Mouse (Mus musculus) gastrocnemius, adult 18-20 months (tissue): ENCODE results near the gene Krt86. TPM values are rescaled to one million over a fixed set of nuclear protein-coding genes. Genes with fewer than 3 reads are reported as not detected.

ENCODE experiments used
- DNase-seq: peaks from one replicate; pipeline ENCODE4 v3.0.0; 2021; ENCODE audit warnings: low spot score
- long read RNA-seq, 2 experiments: library from polyadenylated mRNA; stranded (forward); transcript quantifications; one replicate each; pipeline ENCODE4 v2.0.0; 2021
- total RNA-seq, 2 experiments: library from RNA; stranded (reverse); gene quantifications; 2 replicates each; pipeline ENCODE4 v1.2.3; 2021

Krt86 gene
- total RNA-seq, result not detected
- long read RNA-seq, experiment 1, result 0 reads
- long read RNA-seq, experiment 2, result 0 reads

GRCm38 (mm10) chr15:101472952-101473528 lies at the start of gene Krt86:
Gene Krt86 (plus strand): TSS chr15:101473478.
- no peak for DNase-seq

- no peak for DNase-seq
These were observed 48.4 kb upstream of the Krt86 start for GRCm38 (mm10) chr15:101424914-101425313.

- DNase-seq, result no peak
These were observed 36.7 kb upstream of the Krt86 start for GRCm38 (mm10) chr15:101436611-101437010.

- DNase-seq, result no peak
These were observed 34.7 kb upstream of the Krt86 start, which contains the start of gene Krt87 for GRCm38 (mm10) chr15:101438555-101438954. Gene Krt87 (minus strand): TSS chr15:101438804.

GRCm38 (mm10) chr15:101440837-101441236 lies 32.4 kb upstream of the Krt86 start:
- DNase-seq, result no peak

GRCm38 (mm10) chr15:101446572-101446971 lies 26.7 kb upstream of the Krt86 start:
- DNase-seq, result peak; percentile 6

GRCm38 (mm10) chr15:101447444-101447843 lies 25.8 kb upstream of the Krt86 start, which contains the start of gene Krt88:
Gene Krt88 (plus strand): TSS chr15:101447744.
- no peak for DNase-seq

- peak; percentile 75 for DNase-seq
These were observed 20.1 kb upstream of the Krt86 start for GRCm38 (mm10) chr15:101453093-101453736.

- no peak for DNase-seq
These were observed 18.5 kb upstream of the Krt86 start for GRCm38 (mm10) chr15:101454774-101455173.

- DNase-seq, result no peak
These were observed 18.0 kb upstream of the Krt86 start for GRCm38 (mm10) chr15:101455292-101455691.

- no peak for DNase-seq
These were observed 17.4 kb upstream of the Krt86 start for GRCm38 (mm10) chr15:101455891-101456290.

- DNase-seq, result peak; percentile 22
These were observed 14.8 kb upstream of the Krt86 start for GRCm38 (mm10) chr15:101458361-101458930.

GRCm38 (mm10) chr15:101459283-101459682 lies 14.0 kb upstream of the Krt86 start:
- no peak for DNase-seq

GRCm38 (mm10) chr15:101463651-101464050 lies 9.6 kb upstream of the Krt86 start, which contains the start of gene Krt81:
Gene Krt81 (minus strand): TSS chr15:101463751.
- no peak for DNase-seq

- no peak for DNase-seq
These were observed 4.2 kb upstream of the Krt86 start for GRCm38 (mm10) chr15:101469093-101469492.

GRCm38 (mm10) chr15:101479007-101479665 lies 5.9 kb downstream of the Krt86 start:
- peak; percentile 29 for DNase-seq

- DNase-seq, result no peak
These were observed 6.4 kb downstream of the Krt86 start for GRCm38 (mm10) chr15:101479666-101480060.

- DNase-seq, result no peak
These were observed 8.8 kb downstream of the Krt86 start for GRCm38 (mm10) chr15:101482056-101482455.

- no peak for DNase-seq
These were observed 10.4 kb downstream of the Krt86 start for GRCm38 (mm10) chr15:101483646-101484045.

GRCm38 (mm10) chr15:101484939-101485338 lies 11.7 kb downstream of the Krt86 start:
- DNase-seq, result no peak

GRCm38 (mm10) chr15:101485911-101486635 lies 12.8 kb downstream of the Krt86 start:
- no peak for DNase-seq
